Mouse (Mus musculus): ENCODE measurements around the gene Spef1. TPM values are rescaled to one million over a fixed set of nuclear protein-coding genes. Genes with fewer than 3 reads are reported as not detected.
"Not testable (repeated sequence)": the region's sequence is repeated elsewhere in the genome, so short reads cannot be mapped to it uniquely, and the experiment has no call there.

Gene Spef1
- 9.2 and 9.8 TPM in 2 replicates for polyA plus RNA-seq (2014; fragmentation: Nextera tagmentation; extraction: Ambion mirVana)

DNA sequence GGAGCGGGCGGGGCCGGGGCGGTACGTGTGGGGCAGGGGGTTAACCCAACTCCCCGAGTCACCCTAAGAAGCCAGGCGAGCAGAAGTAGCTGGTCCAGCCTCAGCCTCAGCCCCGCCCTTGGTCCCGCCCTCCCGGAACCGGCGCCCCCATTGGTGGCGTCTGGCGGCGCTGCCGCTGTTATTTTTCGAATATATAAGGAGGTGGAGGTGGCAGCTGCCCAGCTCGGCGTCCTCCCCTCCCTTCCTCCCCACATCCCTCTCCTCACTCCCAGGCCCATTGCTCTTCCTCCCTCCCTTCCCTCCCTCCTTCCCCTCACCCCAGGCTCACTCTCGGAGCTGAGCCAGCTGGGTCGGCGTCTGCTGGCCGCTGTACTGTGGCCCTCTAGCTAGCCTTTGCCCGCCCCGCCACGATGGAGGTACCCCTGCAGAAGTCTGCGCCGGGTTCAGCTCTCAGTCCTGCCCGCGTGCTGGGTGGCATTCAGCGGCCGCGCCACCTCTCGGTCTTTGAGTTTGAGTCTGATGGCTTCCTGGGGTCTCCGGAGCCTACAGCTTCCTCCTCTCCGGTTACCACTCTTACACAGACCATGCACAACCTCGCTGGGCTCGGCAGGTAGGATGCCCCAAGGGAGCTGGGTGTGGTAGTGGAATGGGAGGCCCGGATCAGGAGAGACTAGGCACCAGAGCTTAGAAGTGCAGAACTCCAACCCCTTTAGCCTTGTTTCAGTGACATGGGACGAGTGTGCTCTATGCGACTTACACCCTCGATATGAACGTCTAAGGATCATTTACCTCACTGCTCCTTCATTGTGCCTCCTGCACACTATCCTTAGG lies at the start of gene Spef1, which contains the start of gene Cdc25b:
Gene Spef1, minus strand, starts transcription at position 512 of the 831 bp plus-strand sequence.
Gene Cdc25b, plus strand, starts transcription at position 179 of the 831 bp plus-strand sequence.
- Histone ChIP-seq H3K9ac (replicated peaks; ENCODE audit: low read depth, low read length) (peak within 1 kb of the TSS; percentile 75), H3K27ac (ENCODE audit: low read length) (peak within 1 kb of the TSS; percentile 62), H3K27me3 (ENCODE audit: control insufficient read depth, insufficient read depth, low read length) (no peaks in the 10 kb centered on the region), H3K4me3 (ENCODE audit: low read depth, low read length) (peak within 1 kb of the TSS; percentile 54), H3K4me2 (replicated peaks; ENCODE audit: low read depth, low read length) (peak within 1 kb of the TSS; percentile 78), H3K36me3 (ENCODE audit: control insufficient read depth, insufficient read depth, low read length) (peaks cover 7% of the 10 kb centered on the region; the same call in 1 of the 2 replicates), H3K4me1 (ENCODE audit: control insufficient read depth, insufficient read depth, low read length) (peaks cover 33% of the 10 kb centered on the region), H3K9me3 (ENCODE audit: control insufficient read depth, low read depth, low read length) (no peaks in the 10 kb centered on the region)
- 1% methylated on average over 43 of the region's 43 CpGs for WGBS
- peak; percentile 92 for ATAC-seq (ENCODE audit: insufficient number of reproducible peaks, insufficient read depth, low FRiP score, low read depth)

GRCm38 (mm10) chr2:131234970-131235635 lies 48.0 kb upstream of the Spef1 start:
- Histone ChIP-seq H3K4me1 (ENCODE audit: control insufficient read depth, insufficient read depth, low read length) (peaks cover 14% of the 10 kb centered on the region), H3K36me3 (ENCODE audit: control insufficient read depth, insufficient read depth, low read length) (no peaks in the 10 kb centered on the region; the same call in 1 of the 2 replicates), H3K9ac (replicated peaks; ENCODE audit: low read depth, low read length) (no peak overlapping the region), H3K9me3 (ENCODE audit: control insufficient read depth, low read depth, low read length) (no peaks in the 10 kb centered on the region), H3K4me3 (ENCODE audit: low read depth, low read length) (peak overlapping the region; percentile 60), H3K27me3 (ENCODE audit: control insufficient read depth, insufficient read depth, low read length) (no peaks in the 10 kb centered on the region), H3K27ac (ENCODE audit: low read length) (no peak overlapping the region), H3K4me2 (replicated peaks; ENCODE audit: low read depth, low read length) (peak overlapping the region; percentile 78)
- WGBS: 62% methylated on average over 7 of the region's 7 CpGs
- ATAC-seq (ENCODE audit: insufficient number of reproducible peaks, insufficient read depth, low FRiP score, low read depth): no peak

DNA sequence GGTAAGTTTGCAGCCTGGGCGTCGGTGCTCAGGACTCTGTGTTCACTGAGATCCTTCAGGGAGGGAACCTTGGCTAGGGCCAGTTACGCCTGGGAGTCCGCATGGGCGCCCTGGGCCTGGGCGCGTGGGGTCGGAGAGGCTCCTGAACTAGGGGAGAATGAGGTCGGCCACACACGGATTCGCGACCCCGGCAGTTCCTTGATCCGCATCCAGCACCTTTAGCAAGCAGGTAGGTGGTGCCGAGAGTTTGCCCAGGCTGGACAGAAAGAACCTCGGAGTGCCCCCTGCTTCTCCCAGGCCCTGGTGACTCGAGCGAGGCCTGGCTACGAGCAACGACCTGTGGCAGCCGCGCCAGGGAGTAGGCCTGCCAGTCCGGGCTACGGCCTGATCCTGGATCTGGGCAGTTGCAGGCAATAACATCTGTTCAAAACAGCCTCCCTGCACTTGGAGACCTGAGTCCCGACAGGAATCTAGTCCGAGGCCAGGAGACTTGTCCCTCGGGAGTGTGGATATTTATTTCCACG lies 47.1 kb upstream of the Spef1 start:
- peak overlapping the region; percentile 74 for H3K9ac ChIP-seq (replicated peaks; ENCODE audit: low read depth, low read length)

GRCm38 (mm10) chr2:131233307-131234126 lies 46.4 kb upstream of the Spef1 start, which contains the start of gene Mavs:
Mavs (plus strand) TSS chr2:131234063.
- Histone ChIP-seq H3K27me3 (ENCODE audit: control insufficient read depth, insufficient read depth, low read length) (no peaks in the 10 kb centered on the region), H3K9ac (replicated peaks; ENCODE audit: low read depth, low read length) (peak within 1 kb of the TSS; percentile 74), H3K27ac (ENCODE audit: low read length) (peak within 1 kb of the TSS; percentile 45; the same call in 1 of the 2 replicates), H3K4me1 (ENCODE audit: control insufficient read depth, insufficient read depth, low read length) (peaks cover 14% of the 10 kb centered on the region), H3K4me2 (replicated peaks; ENCODE audit: low read depth, low read length) (peak within 1 kb of the TSS; percentile 78), H3K9me3 (ENCODE audit: control insufficient read depth, low read depth, low read length) (no peaks in the 10 kb centered on the region), H3K36me3 (ENCODE audit: control insufficient read depth, insufficient read depth, low read length) (no peaks in the 10 kb centered on the region; the same call in 1 of the 2 replicates), H3K4me3 (ENCODE audit: low read depth, low read length) (peak within 1 kb of the TSS; percentile 60)
- peak; percentile 100 for ATAC-seq (ENCODE audit: insufficient number of reproducible peaks, insufficient read depth, low FRiP score, low read depth)
- 10% methylated on average over 29 of the region's 29 CpGs for WGBS

More for the DNA sequence above, 47.1 kb upstream of the Spef1 start:
- no peak for ATAC-seq (ENCODE audit: insufficient number of reproducible peaks, insufficient read depth, low FRiP score, low read depth)
- Histone ChIP-seq H3K36me3 (ENCODE audit: control insufficient read depth, insufficient read depth, low read length) (no peaks in the 10 kb centered on the region; the same call in 1 of the 2 replicates), H3K9me3 (ENCODE audit: control insufficient read depth, low read depth, low read length) (no peaks in the 10 kb centered on the region), H3K27ac (ENCODE audit: low read length) (peak overlapping the region; percentile 45; the same call in 1 of the 2 replicates), H3K4me2 (replicated peaks; ENCODE audit: low read depth, low read length) (peak overlapping the region; percentile 78), H3K4me3 (ENCODE audit: low read depth, low read length) (peak overlapping the region; percentile 60), H3K4me1 (ENCODE audit: control insufficient read depth, insufficient read depth, low read length) (peaks cover 14% of the 10 kb centered on the region), H3K27me3 (ENCODE audit: control insufficient read depth, insufficient read depth, low read length) (no peaks in the 10 kb centered on the region)
- 11% methylated on average over 28 of the region's 28 CpGs for WGBS

DNA sequence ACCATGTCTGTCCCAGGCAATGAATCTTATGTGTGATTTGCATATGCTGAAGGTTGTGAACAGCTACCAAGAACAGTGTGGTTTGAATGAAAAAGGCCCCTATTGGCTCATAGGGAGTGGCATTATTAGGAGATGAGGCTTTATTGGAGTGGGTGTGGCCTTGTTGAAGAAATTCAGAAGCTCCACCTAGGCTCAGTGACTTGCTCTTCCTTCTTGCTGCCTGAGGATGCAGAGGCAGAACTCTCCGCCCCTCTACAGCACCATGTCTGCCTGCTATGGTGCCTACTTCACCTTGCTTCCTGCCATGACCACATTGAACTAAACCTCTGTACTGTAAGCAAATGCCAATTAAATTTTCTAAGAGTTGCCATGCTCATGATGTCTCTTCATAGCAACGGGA lies 45.5 kb upstream of the Spef1 start:
- 87% methylated on average over 2 of the region's 2 CpGs for whole genome bisulfite sequencing
- Histone ChIP-seq H3K4me3 (ENCODE audit: low read depth, low read length) (no peak overlapping the region), H3K36me3 (ENCODE audit: control insufficient read depth, insufficient read depth, low read length) (no peaks in the 10 kb centered on the region; the same call in 1 of the 2 replicates), H3K9ac (replicated peaks; ENCODE audit: low read depth, low read length) (no peak overlapping the region), H3K4me2 (replicated peaks; ENCODE audit: low read depth, low read length) (no peak overlapping the region), H3K4me1 (ENCODE audit: control insufficient read depth, insufficient read depth, low read length) (peaks cover 14% of the 10 kb centered on the region), H3K27ac (ENCODE audit: low read length) (no peak overlapping the region), H3K9me3 (ENCODE audit: control insufficient read depth, low read depth, low read length) (no peaks in the 10 kb centered on the region), H3K27me3 (ENCODE audit: control insufficient read depth, insufficient read depth, low read length) (no peaks in the 10 kb centered on the region)
- ATAC-seq (ENCODE audit: insufficient number of reproducible peaks, insufficient read depth, low FRiP score, low read depth): no peak

- no peak overlapping the region for H3K4me2 ChIP-seq (replicated peaks; ENCODE audit: low read depth, low read length)
- no peak overlapping the region for H3K4me3 ChIP-seq (ENCODE audit: low read depth, low read length)
- no peak overlapping the region for H3K9ac ChIP-seq (replicated peaks; ENCODE audit: low read depth, low read length)
- no peaks in the 10 kb centered on the region for H3K27me3 ChIP-seq (ENCODE audit: control insufficient read depth, insufficient read depth, low read length)
- ATAC-seq (ENCODE audit: insufficient number of reproducible peaks, insufficient read depth, low FRiP score, low read depth): no peak
- WGBS: 87% methylated on average over 3 of the region's 3 CpGs
- no peaks in the 10 kb centered on the region for H3K9me3 ChIP-seq (ENCODE audit: control insufficient read depth, low read depth, low read length)
- H3K4me1 ChIP-seq (ENCODE audit: control insufficient read depth, insufficient read depth, low read length): no peaks in the 10 kb centered on the region
- H3K27ac ChIP-seq (ENCODE audit: low read length): no peak overlapping the region
- no peaks in the 10 kb centered on the region for H3K36me3 ChIP-seq (ENCODE audit: control insufficient read depth, insufficient read depth, low read length)
These were observed 40.2 kb upstream of the Spef1 start for GRCm38 (mm10) chr2:131227243-131227642.

DNA sequence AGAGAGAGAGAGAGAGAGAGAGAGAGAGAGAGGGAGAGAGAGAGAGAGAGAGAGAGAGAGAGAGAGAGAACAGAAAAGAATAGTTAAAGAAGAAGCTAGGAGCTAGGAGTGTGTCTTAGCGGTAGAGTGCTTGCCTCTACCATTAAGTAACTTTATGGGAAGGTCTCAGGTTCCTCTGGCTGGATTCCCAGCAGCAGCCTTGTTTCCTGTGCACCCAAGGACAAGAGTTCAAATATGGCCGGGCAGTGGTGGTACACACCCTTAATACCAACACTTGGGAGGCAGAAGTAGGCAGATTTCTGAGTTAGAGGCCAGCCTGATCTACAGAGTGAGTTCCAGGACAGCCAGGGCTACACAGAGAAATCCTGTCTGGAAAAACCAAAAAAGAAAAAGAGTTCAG lies 39.6 kb upstream of the Spef1 start:
- not testable (repeated sequence) for H3K4me1 ChIP-seq (ENCODE audit: control insufficient read depth, insufficient read depth, low read length); H3K4me3 ChIP-seq (ENCODE audit: low read depth, low read length); ATAC-seq (ENCODE audit: insufficient number of reproducible peaks, insufficient read depth, low FRiP score, low read depth); H3K27ac ChIP-seq (ENCODE audit: low read length); H3K9ac ChIP-seq (replicated peaks; ENCODE audit: low read depth, low read length); H3K9me3 ChIP-seq (ENCODE audit: control insufficient read depth, low read depth, low read length); H3K27me3 ChIP-seq (ENCODE audit: control insufficient read depth, insufficient read depth, low read length); H3K36me3 ChIP-seq (ENCODE audit: control insufficient read depth, insufficient read depth, low read length); H3K4me2 ChIP-seq (replicated peaks; ENCODE audit: low read depth, low read length)
- WGBS: 72% methylated on average over 2 of the region's 2 CpGs
